Mouse (Mus musculus): ENCODE results near the gene Clic6. TPM values are rescaled to one million over a fixed set of nuclear protein-coding genes. Genes with fewer than 3 reads are reported as not detected.

The Clic6 gene
- polyA plus RNA-seq, 1 experiment from 2014 or later, result 2.7 TPM

DNA sequence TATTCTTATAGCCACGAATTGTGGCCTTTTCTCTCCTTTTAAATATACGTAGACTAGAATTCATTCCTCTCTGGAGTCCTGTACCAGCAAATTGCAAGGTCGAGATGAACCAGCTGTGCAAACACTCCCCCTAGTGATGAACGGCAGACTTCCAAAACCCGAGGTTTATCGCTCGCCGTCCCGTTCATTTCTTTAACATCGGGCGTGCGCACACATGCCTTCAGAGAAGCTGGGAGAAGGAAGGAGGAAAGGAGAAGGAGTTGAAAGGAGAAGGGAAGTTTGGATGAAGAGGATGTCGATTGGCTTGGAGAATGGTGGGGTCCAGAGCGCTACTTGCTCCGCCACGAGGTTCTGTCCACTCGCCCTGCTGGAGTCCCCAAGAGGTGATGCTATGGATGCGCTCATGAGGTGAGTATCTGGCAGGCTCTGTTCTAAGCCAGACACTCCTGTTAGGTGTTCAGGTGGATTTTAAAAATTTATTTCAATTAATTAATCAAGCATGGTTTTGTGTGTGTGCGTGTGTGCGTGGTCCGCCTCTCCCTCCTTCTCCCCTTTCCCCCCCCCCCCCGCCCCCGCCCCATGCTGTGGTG is 6.9 kb upstream of the Clic6 start:
- peak; percentile 48; the same call in 1 of the 2 replicates for ATAC-seq
- 0 out of 2 replicates have a peak, but pooled peaks cover 6% of the 10 kb centered on the region for H3K27me3 ChIP-seq (ENCODE audit: control insufficient read depth, insufficient read depth, low read depth, low read length)
- peak overlapping the region; percentile 51 for H3K4me2 ChIP-seq (ENCODE audit: low read length)
- no peaks in the 10 kb centered on the region for H3K36me3 ChIP-seq (ENCODE audit: control insufficient read depth, insufficient read depth, low read length)
- WGBS, result 7% methylated on average over 20 of the region's 23 CpGs
- 0 out of 2 replicates have a peak, but pooled peaks cover 3% of the 10 kb centered on the region for H3K4me1 ChIP-seq (ENCODE audit: control insufficient read depth, insufficient read depth, low read length)
- no peak overlapping the region for H3K27ac ChIP-seq (ENCODE audit: low read length)
- H3K9me3 ChIP-seq (replicated peaks; ENCODE audit: control insufficient read depth, low read length, poor library complexity, severe bottlenecking), result no peaks in the 10 kb centered on the region
- H3K9ac ChIP-seq (ENCODE audit: low read depth, low read length), result no peak overlapping the region
- peak overlapping the region; percentile 29 for H3K4me3 ChIP-seq (ENCODE audit: low read depth, low read length)

DNA sequence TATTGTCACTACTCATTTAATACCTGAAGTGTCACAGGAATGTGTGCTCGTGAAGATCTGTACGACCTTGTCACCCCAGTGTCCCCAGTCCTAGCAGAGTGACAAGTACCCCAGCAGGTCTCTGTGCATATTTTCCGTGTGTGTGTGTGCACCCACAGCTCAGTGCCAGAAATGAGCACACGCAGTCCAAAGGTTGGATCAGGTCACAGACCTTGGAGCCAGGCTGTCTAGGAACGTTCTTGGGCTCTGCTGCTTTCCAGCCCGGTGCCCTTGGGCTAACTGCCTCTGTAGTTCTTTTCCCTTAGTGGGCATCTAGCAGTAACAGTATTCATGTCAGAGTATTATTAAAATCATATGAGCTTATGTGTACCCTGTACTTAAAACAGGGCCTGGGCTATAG is 1.6 kb downstream of the Clic6 start:
- Histone ChIP-seq H3K27ac (ENCODE audit: low read length) (no peak overlapping the region), H3K9ac (ENCODE audit: low read depth, low read length) (no peak overlapping the region), H3K4me2 (ENCODE audit: low read length) (no peak overlapping the region), H3K4me3 (ENCODE audit: low read depth, low read length) (no peak overlapping the region), H3K9me3 (replicated peaks; ENCODE audit: control insufficient read depth, low read length, poor library complexity, severe bottlenecking) (no peaks in the 10 kb centered on the region), H3K4me1 (ENCODE audit: control insufficient read depth, insufficient read depth, low read length) (no peaks in the 10 kb centered on the region), H3K27me3 (ENCODE audit: control insufficient read depth, insufficient read depth, low read depth, low read length) (no peaks in the 10 kb centered on the region), H3K36me3 (ENCODE audit: control insufficient read depth, insufficient read depth, low read length) (no peaks in the 10 kb centered on the region)
- 87% methylated on average over 6 of the region's 6 CpGs for WGBS
- no peak for ATAC-seq

GRCm38 (mm10) chr16:92487489-92487888 is 2.0 kb downstream of the Clic6 start:
- WGBS, result 62% methylated on average over 4 of the region's 4 CpGs
- Histone ChIP-seq H3K4me3 (ENCODE audit: low read depth, low read length) (no peak overlapping the region), H3K4me2 (ENCODE audit: low read length) (no peak overlapping the region), H3K36me3 (ENCODE audit: control insufficient read depth, insufficient read depth, low read length) (no peaks in the 10 kb centered on the region), H3K27ac (ENCODE audit: low read length) (no peak overlapping the region), H3K9me3 (replicated peaks; ENCODE audit: control insufficient read depth, low read length, poor library complexity, severe bottlenecking) (no peaks in the 10 kb centered on the region), H3K27me3 (ENCODE audit: control insufficient read depth, insufficient read depth, low read depth, low read length) (no peaks in the 10 kb centered on the region), H3K4me1 (ENCODE audit: control insufficient read depth, insufficient read depth, low read length) (no peaks in the 10 kb centered on the region), H3K9ac (ENCODE audit: low read depth, low read length) (no peak overlapping the region)
- no peak for ATAC-seq

GRCm38 (mm10) chr16:92488456-92488855 is 2.9 kb downstream of the Clic6 start:
- no peak overlapping the region for H3K9ac ChIP-seq (ENCODE audit: low read depth, low read length)
- no peak overlapping the region for H3K4me3 ChIP-seq (ENCODE audit: low read depth, low read length)
- no peaks in the 10 kb centered on the region for H3K4me1 ChIP-seq (ENCODE audit: control insufficient read depth, insufficient read depth, low read length)
- H3K27ac ChIP-seq (ENCODE audit: low read length), result no peak overlapping the region
- H3K27me3 ChIP-seq (ENCODE audit: control insufficient read depth, insufficient read depth, low read depth, low read length), result no peaks in the 10 kb centered on the region
- no peak for ATAC-seq
- H3K36me3 ChIP-seq (ENCODE audit: control insufficient read depth, insufficient read depth, low read length), result no peaks in the 10 kb centered on the region
- no peak overlapping the region for H3K4me2 ChIP-seq (ENCODE audit: low read length)
- 88% methylated on average over 5 of the region's 5 CpGs for WGBS
- no peaks in the 10 kb centered on the region for H3K9me3 ChIP-seq (replicated peaks; ENCODE audit: control insufficient read depth, low read length, poor library complexity, severe bottlenecking)

DNA sequence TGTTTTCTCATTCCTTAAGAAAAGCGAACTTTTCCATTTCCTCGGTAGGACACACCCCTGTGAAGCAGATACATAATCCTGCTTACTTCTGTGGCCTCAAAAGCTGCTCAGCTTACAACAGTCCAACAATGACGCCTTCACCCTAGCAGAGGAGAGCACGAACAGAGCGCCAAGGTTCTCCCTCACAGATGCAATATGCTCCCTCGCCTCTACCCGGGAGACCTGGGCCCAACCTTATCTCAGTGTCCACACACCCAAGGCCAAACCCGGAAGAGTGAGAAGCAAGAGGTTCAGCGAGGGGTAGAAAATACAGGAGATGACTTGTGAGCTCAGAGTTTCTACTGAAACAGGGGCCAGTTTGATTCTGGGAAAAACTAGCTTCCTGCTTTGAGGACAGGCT is 3.8 kb downstream of the Clic6 start:
- no peaks in the 10 kb centered on the region for H3K4me1 ChIP-seq (ENCODE audit: control insufficient read depth, insufficient read depth, low read length)
- 76% methylated on average over 9 of the region's 9 CpGs for WGBS
- H3K27me3 ChIP-seq (ENCODE audit: control insufficient read depth, insufficient read depth, low read depth, low read length), result no peaks in the 10 kb centered on the region

DNA sequence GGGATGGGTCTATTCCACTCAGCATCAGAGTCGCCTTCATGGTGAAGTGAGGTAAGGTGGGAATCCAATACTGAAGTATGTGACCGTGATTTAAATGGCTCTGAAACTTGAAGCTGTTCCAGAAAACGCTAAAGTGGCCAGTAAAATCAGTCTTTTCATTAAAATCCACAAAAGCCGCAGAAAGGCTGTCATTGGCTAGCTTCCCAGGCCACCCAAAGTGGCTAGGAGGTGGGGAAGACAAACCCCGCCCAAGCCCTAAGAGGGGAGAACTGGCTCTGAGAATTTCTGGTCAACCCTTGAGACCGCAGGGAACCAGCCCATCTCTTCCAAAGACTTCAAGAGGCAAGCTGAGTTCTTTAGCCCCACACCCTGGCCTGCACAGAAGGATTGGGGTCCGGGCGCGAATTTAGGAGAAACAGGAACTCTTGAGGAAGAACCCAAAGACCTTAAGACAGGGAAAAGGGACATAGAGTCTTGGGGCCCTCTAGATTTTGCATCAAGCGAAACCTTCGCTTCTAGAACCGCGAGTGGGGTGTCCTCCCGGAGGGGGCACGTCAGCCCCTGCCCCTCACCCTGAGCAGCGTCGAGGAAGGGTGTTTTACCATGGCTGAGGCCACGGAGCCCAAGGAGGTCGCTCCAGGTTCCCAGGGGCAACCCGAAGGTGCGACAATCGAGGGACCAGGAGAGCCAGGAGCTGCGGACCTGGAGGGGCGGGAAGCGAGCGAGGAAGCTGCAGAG is 12.5 kb downstream of the Clic6 start:
- no peaks in the 10 kb centered on the region for H3K9me3 ChIP-seq (replicated peaks; ENCODE audit: control insufficient read depth, low read length, poor library complexity, severe bottlenecking)
- WGBS, result 8% methylated on average over 26 of the region's 26 CpGs
- H3K4me2 ChIP-seq (ENCODE audit: low read length), result peak overlapping the region; percentile 87
- peak overlapping the region; percentile 52 for H3K4me3 ChIP-seq (ENCODE audit: low read depth, low read length)
- peaks cover 36% of the 10 kb centered on the region for H3K27me3 ChIP-seq (ENCODE audit: control insufficient read depth, insufficient read depth, low read depth, low read length)
- H3K36me3 ChIP-seq (ENCODE audit: control insufficient read depth, insufficient read depth, low read length), result no peaks in the 10 kb centered on the region
- no peak overlapping the region for H3K27ac ChIP-seq (ENCODE audit: low read length)
- H3K9ac ChIP-seq (ENCODE audit: low read depth, low read length), result peak overlapping the region; percentile 51
- peaks cover 10% of the 10 kb centered on the region for H3K4me1 ChIP-seq (ENCODE audit: control insufficient read depth, insufficient read depth, low read length)
- ATAC-seq, result no peak

More for the DNA sequence above, 3.8 kb downstream of the Clic6 start:
- Histone ChIP-seq H3K36me3 (ENCODE audit: control insufficient read depth, insufficient read depth, low read length) (no peaks in the 10 kb centered on the region), H3K4me3 (ENCODE audit: low read depth, low read length) (no peak overlapping the region), H3K4me2 (ENCODE audit: low read length) (no peak overlapping the region), H3K27ac (ENCODE audit: low read length) (no peak overlapping the region), H3K9ac (ENCODE audit: low read depth, low read length) (no peak overlapping the region), H3K9me3 (replicated peaks; ENCODE audit: control insufficient read depth, low read length, poor library complexity, severe bottlenecking) (no peaks in the 10 kb centered on the region)
- no peak for ATAC-seq

DNA sequence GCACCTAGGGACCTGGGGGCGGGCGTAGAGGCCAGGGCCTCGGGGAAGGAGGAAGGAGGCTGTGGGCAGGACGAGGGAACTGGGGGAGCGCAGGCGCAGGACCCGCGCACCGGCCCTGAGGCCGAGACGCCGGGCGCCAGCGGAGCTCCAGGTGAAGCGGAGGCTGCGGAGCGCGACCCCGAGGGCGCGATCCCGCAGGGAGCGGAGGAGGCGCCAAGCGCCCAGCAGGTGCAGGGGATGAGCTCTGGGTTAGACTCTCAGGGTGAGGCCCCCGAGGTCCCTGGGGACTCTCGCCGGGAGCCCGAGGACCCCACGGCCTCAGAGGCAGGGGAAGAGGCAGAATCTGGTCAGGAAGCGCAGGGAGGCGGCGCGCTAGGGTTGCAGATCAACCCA is 13.0 kb downstream of the Clic6 start:
- 1% methylated on average over 33 of the region's 34 CpGs for WGBS

DNA sequence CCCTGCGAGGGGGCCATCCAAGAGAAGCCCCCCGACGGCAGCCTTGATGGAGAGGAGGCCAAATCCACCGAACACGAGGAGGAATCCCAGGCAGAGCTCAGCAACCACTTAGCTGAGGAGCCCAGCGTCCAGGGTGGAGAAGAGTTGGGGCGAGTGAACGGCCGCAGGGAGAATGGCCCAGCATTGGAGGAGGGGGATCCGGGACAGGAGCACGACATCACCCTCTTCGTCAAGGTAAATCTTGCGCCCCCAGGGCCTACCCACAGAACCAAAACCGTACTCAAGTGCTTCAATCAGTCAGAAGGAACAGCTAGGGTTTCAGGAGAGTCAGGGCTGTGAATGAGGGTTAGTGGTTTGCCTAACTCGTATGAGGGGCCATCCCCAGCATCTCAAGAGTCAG is 13.8 kb downstream of the Clic6 start:
- H3K36me3 ChIP-seq (ENCODE audit: control insufficient read depth, insufficient read depth, low read length), result no peaks in the 10 kb centered on the region
- no peak overlapping the region for H3K27ac ChIP-seq (ENCODE audit: low read length)
- WGBS, result 21% methylated on average over 15 of the region's 15 CpGs
- H3K9ac ChIP-seq (ENCODE audit: low read depth, low read length), result peak overlapping the region; percentile 51
- H3K27me3 ChIP-seq (ENCODE audit: control insufficient read depth, insufficient read depth, low read depth, low read length), result peaks cover 36% of the 10 kb centered on the region
- H3K9me3 ChIP-seq (replicated peaks; ENCODE audit: control insufficient read depth, low read length, poor library complexity, severe bottlenecking), result no peaks in the 10 kb centered on the region
- H3K4me1 ChIP-seq (ENCODE audit: control insufficient read depth, insufficient read depth, low read length), result peaks cover 10% of the 10 kb centered on the region
- ATAC-seq, result no peak
- peak overlapping the region; percentile 87 for H3K4me2 ChIP-seq (ENCODE audit: low read length)
- H3K4me3 ChIP-seq (ENCODE audit: low read depth, low read length), result peak overlapping the region; percentile 52

More for the DNA sequence above, 13.0 kb downstream of the Clic6 start:
- Histone ChIP-seq H3K9ac (ENCODE audit: low read depth, low read length) (peak overlapping the region; percentile 51), H3K27ac (ENCODE audit: low read length) (no peak overlapping the region), H3K27me3 (ENCODE audit: control insufficient read depth, insufficient read depth, low read depth, low read length) (peaks cover 36% of the 10 kb centered on the region), H3K4me2 (ENCODE audit: low read length) (peak overlapping the region; percentile 87), H3K4me1 (ENCODE audit: control insufficient read depth, insufficient read depth, low read length) (peaks cover 10% of the 10 kb centered on the region), H3K36me3 (ENCODE audit: control insufficient read depth, insufficient read depth, low read length) (no peaks in the 10 kb centered on the region), H3K9me3 (replicated peaks; ENCODE audit: control insufficient read depth, low read length, poor library complexity, severe bottlenecking) (no peaks in the 10 kb centered on the region), H3K4me3 (ENCODE audit: low read depth, low read length) (peak overlapping the region; percentile 52)
- no peak for ATAC-seq

DNA sequence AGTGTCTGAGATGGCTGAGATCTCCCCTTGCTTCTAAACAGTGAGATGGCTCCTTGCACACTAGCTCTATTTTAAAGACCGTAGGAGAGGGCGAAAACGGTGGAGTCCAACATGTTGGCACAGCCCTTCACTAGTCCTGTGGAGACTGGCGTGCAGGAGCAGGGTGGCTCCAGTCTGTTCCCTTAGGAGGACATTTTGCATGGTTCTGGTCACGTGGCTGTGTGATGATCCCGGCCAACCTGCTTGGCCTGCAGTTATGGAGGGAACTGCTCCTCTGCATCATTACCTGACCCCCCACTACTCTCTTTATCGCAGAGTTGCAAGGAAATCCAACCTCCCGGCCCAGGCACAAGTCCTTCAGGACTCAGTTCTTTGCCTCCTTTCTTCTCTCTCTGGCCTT is 15.0 kb downstream of the Clic6 start:
- no peak overlapping the region for H3K4me3 ChIP-seq (ENCODE audit: low read depth, low read length)
- no peaks in the 10 kb centered on the region for H3K9me3 ChIP-seq (replicated peaks; ENCODE audit: control insufficient read depth, low read length, poor library complexity, severe bottlenecking)
- H3K4me1 ChIP-seq (ENCODE audit: control insufficient read depth, insufficient read depth, low read length), result peaks cover 10% of the 10 kb centered on the region
- no peaks in the 10 kb centered on the region for H3K36me3 ChIP-seq (ENCODE audit: control insufficient read depth, insufficient read depth, low read length)
- peaks cover 36% of the 10 kb centered on the region for H3K27me3 ChIP-seq (ENCODE audit: control insufficient read depth, insufficient read depth, low read depth, low read length)
- ATAC-seq, result no peak
- no peak overlapping the region for H3K27ac ChIP-seq (ENCODE audit: low read length)
- no peak overlapping the region for H3K4me2 ChIP-seq (ENCODE audit: low read length)
- H3K9ac ChIP-seq (ENCODE audit: low read depth, low read length), result no peak overlapping the region
- 80% methylated on average over 8 of the region's 8 CpGs for WGBS
